Mouse (Mus musculus): ENCODE measurements around the gene Zc3h10. TPM values are rescaled to one million over a fixed set of nuclear protein-coding genes. Genes with fewer than 3 reads are reported as not detected.

Gene Zc3h10
- polyA plus RNA-seq, 1 experiment from 2014 or later: 16.9 TPM

DNA sequence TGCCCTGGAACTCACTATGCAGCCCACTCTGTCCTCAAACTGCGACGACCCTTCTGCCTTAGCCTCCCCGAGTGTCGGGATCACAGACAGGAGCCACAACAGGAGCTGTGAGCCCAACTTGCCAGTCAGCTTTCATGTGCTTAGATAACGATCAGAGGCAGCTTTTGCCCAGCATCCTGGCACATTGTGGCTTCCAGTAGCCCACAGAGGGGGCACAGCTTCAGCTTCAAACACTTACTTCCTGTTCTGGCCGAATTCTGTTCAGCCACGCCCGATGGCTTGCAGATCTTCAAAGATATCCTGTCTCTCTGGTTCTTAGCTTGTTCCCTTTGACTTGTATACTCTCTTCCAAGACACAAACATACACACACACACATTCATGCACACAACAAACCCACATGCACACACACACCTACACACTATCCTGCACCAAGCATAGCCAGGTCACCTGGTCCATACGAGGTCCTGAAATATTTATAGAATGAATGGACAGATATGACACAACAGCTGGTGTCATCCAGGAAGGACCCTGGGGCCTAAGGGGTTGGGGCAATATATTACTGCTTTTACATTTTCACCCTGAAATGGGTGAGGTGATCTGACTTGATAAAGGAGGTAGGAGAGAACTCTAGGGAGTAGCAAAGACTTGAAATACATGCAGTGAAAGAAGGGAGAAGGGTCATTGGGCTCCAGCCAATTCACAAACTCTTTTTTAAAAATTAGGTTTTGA is 42.8 kb downstream of the Zc3h10 start:
- Histone ChIP-seq H3K27me3 (ENCODE audit: insufficient read depth, low read length) (no peaks in the 10 kb centered on the region), H3K4me3 (replicated peaks; ENCODE audit: low read depth, low read length) (no peak overlapping the region), H3K36me3 (ENCODE audit: insufficient read depth, low read length) (no peaks in the 10 kb centered on the region), H3K9me3 (replicated peaks; ENCODE audit: low read length) (no peaks in the 10 kb centered on the region), H3K27ac (no peak overlapping the region; the same call in 1 of the 2 replicates), H3K4me2 (ENCODE audit: low read length) (no peak overlapping the region), H3K9ac (ENCODE audit: low read depth, low read length) (no peak overlapping the region), H3K4me1 (replicated peaks; ENCODE audit: insufficient read depth, low read length) (0 out of 2 replicates have a peak, but pooled peaks cover 8% of the 10 kb centered on the region)
- WGBS: 72% methylated on average over 9 of the region's 9 CpGs
- no peak for TF ChIP-seq CTCF (IDR thresholded peaks at IDR 0.05; ENCODE audit: low read depth)
- DNase-seq (ENCODE audit: low spot score): no peak
- ATAC-seq (replicated peaks; ENCODE audit: low FRiP score, low read depth): no peak

DNA sequence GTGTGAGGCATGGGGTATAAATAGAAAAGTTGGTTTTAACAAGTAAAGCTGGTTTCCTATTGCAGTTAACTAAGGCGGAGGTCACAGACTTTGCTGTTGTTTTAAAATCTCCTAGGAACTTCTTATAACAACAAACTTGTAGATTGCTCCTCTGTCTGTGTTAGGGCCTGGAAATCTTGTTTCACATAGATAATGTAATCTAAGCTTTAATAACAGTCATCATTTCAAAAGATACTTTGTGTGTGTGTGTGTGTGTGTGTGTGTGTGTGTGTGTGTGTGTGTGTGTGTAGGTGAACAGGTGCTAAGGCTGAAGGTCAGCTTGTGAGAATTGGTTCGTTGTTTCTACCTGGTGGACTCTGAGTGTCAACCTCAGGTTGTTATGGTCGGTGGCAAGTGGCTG is 43.6 kb downstream of the Zc3h10 start:
- Histone ChIP-seq H3K36me3 (ENCODE audit: insufficient read depth, low read length) (no peaks in the 10 kb centered on the region), H3K4me3 (replicated peaks; ENCODE audit: low read depth, low read length) (no peak overlapping the region), H3K9ac (ENCODE audit: low read depth, low read length) (no peak overlapping the region), H3K4me1 (replicated peaks; ENCODE audit: insufficient read depth, low read length) (0 out of 2 replicates have a peak, but pooled peaks cover 8% of the 10 kb centered on the region), H3K4me2 (ENCODE audit: low read length) (no peak overlapping the region), H3K9me3 (replicated peaks; ENCODE audit: low read length) (no peaks in the 10 kb centered on the region), H3K27ac (no peak overlapping the region; the same call in 1 of the 2 replicates), H3K27me3 (ENCODE audit: insufficient read depth, low read length) (no peaks in the 10 kb centered on the region)
- ATAC-seq (replicated peaks; ENCODE audit: low FRiP score, low read depth) (no peak), DNase-seq (ENCODE audit: low spot score) (no peak)
- TF ChIP-seq CTCF (IDR thresholded peaks at IDR 0.05; ENCODE audit: low read depth): no peak
- WGBS: 66% methylated on average over 3 of the region's 3 CpGs

DNA sequence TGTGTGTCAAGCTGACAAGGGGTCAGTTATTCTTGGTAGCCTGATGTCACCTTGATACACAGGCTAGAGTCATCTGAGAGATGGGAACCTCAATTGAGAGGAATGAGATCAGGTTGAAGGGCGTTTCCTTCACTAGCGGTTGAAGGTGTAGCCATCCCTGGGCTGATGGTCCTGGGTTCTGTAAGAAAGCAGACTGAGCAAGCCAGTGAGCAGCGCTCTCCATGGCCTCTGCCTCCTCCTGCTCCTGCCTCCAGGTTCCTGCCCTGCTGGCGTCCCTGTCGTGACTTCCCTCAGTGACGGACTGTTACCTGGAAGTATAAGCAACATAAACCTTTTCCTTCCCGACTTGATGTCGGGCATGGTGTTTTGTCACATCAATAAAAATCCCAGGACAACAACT is 44.0 kb downstream of the Zc3h10 start:
- 63% methylated on average over 8 of the region's 8 CpGs for WGBS
- no peak for TF ChIP-seq CTCF (IDR thresholded peaks at IDR 0.05; ENCODE audit: low read depth)
- H3K4me2 ChIP-seq (ENCODE audit: low read length): no peak overlapping the region
- H3K36me3 ChIP-seq (ENCODE audit: insufficient read depth, low read length): no peaks in the 10 kb centered on the region
- no peak overlapping the region for H3K27ac ChIP-seq
- no peaks in the 10 kb centered on the region for H3K9me3 ChIP-seq (replicated peaks; ENCODE audit: low read length)
- H3K4me1 ChIP-seq (replicated peaks; ENCODE audit: insufficient read depth, low read length): 0 out of 2 replicates have a peak, but pooled peaks cover 8% of the 10 kb centered on the region
- no peak overlapping the region for H3K9ac ChIP-seq (ENCODE audit: low read depth, low read length)
- no peaks in the 10 kb centered on the region for H3K27me3 ChIP-seq (ENCODE audit: insufficient read depth, low read length)
- no peak overlapping the region for H3K4me3 ChIP-seq (replicated peaks; ENCODE audit: low read depth, low read length)
- DNase-seq (ENCODE audit: low spot score) (no peak), ATAC-seq (replicated peaks; ENCODE audit: low FRiP score, low read depth) (no peak)

DNA sequence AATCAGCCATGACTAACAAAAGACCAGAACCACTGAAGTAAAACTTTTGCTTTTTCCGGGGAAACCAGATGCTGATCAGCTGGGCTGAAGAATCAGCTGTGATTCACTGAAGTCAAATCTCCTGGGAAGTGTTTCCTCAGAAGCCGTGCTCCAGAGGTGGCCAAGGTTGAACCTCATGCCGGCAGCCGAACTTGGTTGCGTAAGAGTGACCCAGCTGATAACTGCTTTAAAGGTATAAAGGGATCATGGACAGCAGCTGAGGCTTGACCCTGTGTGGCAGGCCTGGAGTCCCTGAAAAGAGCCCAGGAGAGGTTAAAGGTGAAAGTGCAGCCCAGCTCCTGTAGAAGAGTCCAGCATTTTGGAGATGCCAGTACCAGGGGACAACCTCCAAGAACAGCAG is 45.2 kb downstream of the Zc3h10 start:
- ATAC-seq (replicated peaks; ENCODE audit: low FRiP score, low read depth): no peak

DNA sequence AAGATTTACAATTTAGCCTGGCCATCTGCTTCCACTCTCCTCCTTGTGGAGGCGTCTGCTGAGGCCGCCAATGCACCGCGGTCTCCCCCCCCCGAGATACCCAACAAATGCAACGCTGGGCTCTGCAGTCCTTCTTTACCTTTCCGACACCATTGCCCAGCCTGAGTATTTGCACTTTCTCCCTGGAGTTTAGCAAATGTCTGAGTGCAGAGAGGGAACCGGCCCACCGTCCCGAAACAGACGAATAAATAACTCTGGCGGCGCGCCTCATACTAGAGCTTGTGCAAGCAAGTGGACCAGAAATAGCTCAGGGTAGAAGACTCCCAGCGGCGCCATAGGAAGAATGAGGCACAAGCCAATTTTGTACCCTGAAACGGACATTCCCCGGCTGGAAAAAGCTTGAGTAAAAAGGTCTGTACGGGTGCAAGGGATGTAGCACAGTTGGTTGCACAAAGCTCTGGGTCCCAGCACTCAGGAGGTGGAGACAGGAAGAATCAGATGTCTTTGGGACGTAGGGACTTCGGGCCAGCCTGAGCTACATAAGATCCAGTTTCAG is 48.4 kb downstream of the Zc3h10 start:
- Histone ChIP-seq H3K4me2 (ENCODE audit: low read length) (peak overlapping the region; percentile 74), H3K9ac (ENCODE audit: low read depth, low read length) (peak overlapping the region; percentile 60), H3K4me1 (replicated peaks; ENCODE audit: insufficient read depth, low read length) (peaks cover 12% of the 10 kb centered on the region; the same call in 1 of the 2 replicates), H3K36me3 (ENCODE audit: insufficient read depth, low read length) (no peaks in the 10 kb centered on the region), H3K27me3 (ENCODE audit: insufficient read depth, low read length) (no peaks in the 10 kb centered on the region), H3K9me3 (replicated peaks; ENCODE audit: low read length) (no peaks in the 10 kb centered on the region), H3K4me3 (replicated peaks; ENCODE audit: low read depth, low read length) (peak overlapping the region; percentile 49), H3K27ac (peak overlapping the region; percentile 89)
- TF ChIP-seq CTCF (IDR thresholded peaks at IDR 0.05; ENCODE audit: low read depth): no peak
- peak; percentile 30; the same call in 1 of the 2 replicates for ATAC-seq (replicated peaks; ENCODE audit: low FRiP score, low read depth)
- DNase-seq (ENCODE audit: low spot score): peak; percentile 73
- WGBS: under 1% methylated on average over 21 of the region's 21 CpGs

More for the DNA sequence above, 45.2 kb downstream of the Zc3h10 start:
- Histone ChIP-seq H3K4me1 (replicated peaks; ENCODE audit: insufficient read depth, low read length) (0 out of 2 replicates have a peak, but pooled peaks cover 8% of the 10 kb centered on the region), H3K27me3 (ENCODE audit: insufficient read depth, low read length) (no peaks in the 10 kb centered on the region), H3K27ac (no peak overlapping the region), H3K4me3 (replicated peaks; ENCODE audit: low read depth, low read length) (no peak overlapping the region), H3K36me3 (ENCODE audit: insufficient read depth, low read length) (no peaks in the 10 kb centered on the region), H3K9me3 (replicated peaks; ENCODE audit: low read length) (no peaks in the 10 kb centered on the region), H3K4me2 (ENCODE audit: low read length) (no peak overlapping the region), H3K9ac (ENCODE audit: low read depth, low read length) (no peak overlapping the region)
- no peak for DNase-seq (ENCODE audit: low spot score)
- no peak for TF ChIP-seq CTCF (IDR thresholded peaks at IDR 0.05; ENCODE audit: low read depth)
- WGBS: 62% methylated on average over 5 of the region's 5 CpGs

DNA sequence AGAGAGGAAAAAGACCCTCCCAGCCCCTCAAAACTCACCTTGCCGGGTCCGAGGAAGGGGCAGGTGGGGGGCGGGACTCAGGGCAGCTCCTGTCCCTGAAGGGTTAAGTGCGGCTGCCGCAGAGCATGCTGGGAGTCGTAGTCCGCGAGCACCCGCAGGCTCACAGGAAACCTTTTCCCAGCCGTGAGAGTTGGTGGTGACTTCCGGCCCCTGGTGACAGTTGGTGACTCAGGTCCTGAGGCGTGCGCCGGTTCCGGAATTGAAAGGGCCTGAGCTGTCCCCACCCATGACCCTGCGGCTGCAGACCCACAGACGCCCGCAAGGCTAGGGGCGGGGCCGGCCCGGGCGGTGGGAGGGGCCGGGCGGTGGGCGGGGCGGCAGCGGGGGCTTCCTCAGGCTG is 49.0 kb downstream of the Zc3h10 start, which contains the start of gene Myl6b:
Myl6b (minus strand) TSS at position 96 of the 400 bp plus-strand sequence.
- peaks cover 12% of the 10 kb centered on the region; the same call in 1 of the 2 replicates for H3K4me1 ChIP-seq (replicated peaks; ENCODE audit: insufficient read depth, low read length)
- H3K9me3 ChIP-seq (replicated peaks; ENCODE audit: low read length): no peaks in the 10 kb centered on the region
- H3K36me3 ChIP-seq (ENCODE audit: insufficient read depth, low read length): no peaks in the 10 kb centered on the region
- no peaks in the 10 kb centered on the region for H3K27me3 ChIP-seq (ENCODE audit: insufficient read depth, low read length)
- WGBS: under 1% methylated on average over 27 of the region's 27 CpGs
- H3K4me3 ChIP-seq (replicated peaks; ENCODE audit: low read depth, low read length): peak within 1 kb of the TSS; percentile 49
- peak; percentile 89 for ATAC-seq (replicated peaks; ENCODE audit: low FRiP score, low read depth)
- peak within 1 kb of the TSS; percentile 74 for H3K4me2 ChIP-seq (ENCODE audit: low read length)
- peak; percentile 98 for DNase-seq (ENCODE audit: low spot score)
- H3K27ac ChIP-seq: peak within 1 kb of the TSS; percentile 89
- peak within 1 kb of the TSS; percentile 60 for H3K9ac ChIP-seq (ENCODE audit: low read depth, low read length)
- no peak for TF ChIP-seq CTCF (IDR thresholded peaks at IDR 0.05; ENCODE audit: low read depth)
